In the genomic region with DNA sequence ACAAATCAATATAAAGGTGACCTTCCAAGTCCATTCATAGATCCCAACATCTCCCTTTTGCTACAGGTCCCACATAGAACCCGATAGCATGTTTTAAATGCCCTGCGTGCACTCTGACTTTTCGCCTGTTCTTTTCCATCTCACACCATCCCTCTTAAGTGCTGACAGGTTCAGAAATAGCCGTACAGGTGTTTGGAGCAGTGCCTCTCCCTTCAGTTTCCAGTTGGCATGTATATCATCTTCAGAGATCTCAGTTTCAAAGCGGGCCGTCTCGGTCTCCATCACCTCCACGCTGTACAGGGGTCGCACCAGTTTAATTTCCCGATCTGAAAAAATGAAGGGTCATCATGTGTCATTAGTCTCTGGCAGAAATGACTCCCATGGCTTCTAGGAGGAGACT, we compare ENCODE assay signal across 29 mouse cellular contexts.
A peak's percentile ranks its signal among the peaks of the same experiment; 100 is the strongest.
DNase-seq lines count a peak whose midpoint lies in the region; ATAC-seq and TF ChIP-seq lines count a peak whose summit lies in the region.
"Had no signal": no experiment of that assay in that cellular context is flagged by ENCODE, and none has a peak within 500 bp of the region (broad histone marks: within the 10 kb centered on the region; RNA-seq: fewer than 3 reads in every experiment).

No protein-coding gene starts in this region.

- H3K4me1 ChIP-seq in heart, embryonic 12.5 days (replicated peaks): peaks cover 21% of the 10 kb centered on the region
- peaks cover 11% of the 10 kb centered on the region for H3K4me1 ChIP-seq in heart, embryonic 15.5 days (replicated peaks)
- H3K4me1 ChIP-seq in hindbrain, embryonic 12.5 days: no peaks in the 10 kb centered on the region
- H3K4me1 ChIP-seq: hindbrain, embryonic 15.5 days; kidney, embryonic 15.5 days; midbrain, embryonic 13.5 days had no signal

- no peak for ATAC-seq in heart, embryonic 12.5 days (ENCODE audit: insufficient number of reproducible peaks, low FRiP score)
- no peak for ATAC-seq in heart, embryonic 15.5 days (replicated peaks; ENCODE audit: insufficient number of reproducible peaks, insufficient read depth, low FRiP score, low read depth)
- ATAC-seq in hindbrain, embryonic 12.5 days (ENCODE audit: low FRiP score): no peak
- ATAC-seq: forebrain, embryonic 14.5 days; inflammation-experienced regulatory T-cells, adult 6 months; midbrain, embryonic 13.5 days; Patski had no signal

- DNase-seq in gastrocnemius, adult 8-10 months (ENCODE audit: low spot score in 2 of 2): peak; percentile 30 to 47
- DNase-seq in gastrocnemius, postnatal 25 days: no peak
- DNase-seq in embryo, embryonic 10 days (ENCODE audit: low spot score): no peak
- DNase-seq: adrenal gland, postnatal 10 days; cerebellum, adult 8-10 months; cerebellum, postnatal 25 days; gastrocnemius, postnatal 10 days; kidney, adult 18-20 months; kidney, postnatal 25 days; liver; lung, adult 2 months; lung, postnatal 10 days; retina, postnatal 1 day; right cerebral cortex, postnatal 25 days; thymus, adult 2 months; thymus, postnatal 36 days had no signal

- H3K27me3 ChIP-seq in heart, embryonic 12.5 days (replicated peaks): no peaks in the 10 kb centered on the region
- H3K27me3 ChIP-seq in heart, embryonic 15.5 days: no peaks in the 10 kb centered on the region
- no peaks in the 10 kb centered on the region for H3K27me3 ChIP-seq in myocyte (ENCODE audit: control insufficient read depth, insufficient read depth, insufficient read length)
- no peaks in the 10 kb centered on the region for H3K27me3 ChIP-seq in hindbrain, embryonic 12.5 days
- H3K27me3 ChIP-seq: hindbrain, embryonic 15.5 days; kidney, embryonic 15.5 days; midbrain, embryonic 13.5 days had no signal

- H3K36me3 ChIP-seq in heart, embryonic 12.5 days: peaks cover 47% of the 10 kb centered on the region
- H3K36me3 ChIP-seq in heart, embryonic 15.5 days: peaks cover 45% of the 10 kb centered on the region
- H3K36me3 ChIP-seq in myocyte (ENCODE audit: control insufficient read depth, insufficient read depth): peaks cover 35% of the 10 kb centered on the region
- H3K36me3 ChIP-seq in hindbrain, embryonic 12.5 days: no peaks in the 10 kb centered on the region
- H3K36me3 ChIP-seq: hindbrain, embryonic 15.5 days; kidney, embryonic 15.5 days; midbrain, embryonic 13.5 days had no signal

- H3K27ac ChIP-seq in heart, embryonic 12.5 days (ENCODE audit: poor library complexity, severe bottlenecking): peak overlapping the region; percentile 90
- H3K27ac ChIP-seq in heart, embryonic 15.5 days: peak overlapping the region; percentile 89
- no peak overlapping the region for H3K27ac ChIP-seq in hindbrain, embryonic 12.5 days
- H3K27ac ChIP-seq: hindbrain, embryonic 15.5 days; kidney, embryonic 15.5 days; liver, embryonic 14.5 days; macrophage; midbrain, embryonic 13.5 days; stomach, postnatal 0 days had no signal

- H3K9ac ChIP-seq in heart, embryonic 12.5 days: no peak overlapping the region
- H3K9ac ChIP-seq in heart, embryonic 15.5 days: 0 out of 2 replicates have a peak overlapping the region, but pooled peaks have one; percentile 21
- no peak overlapping the region for H3K9ac ChIP-seq in hindbrain, embryonic 12.5 days
- H3K9ac ChIP-seq: hindbrain, embryonic 15.5 days; kidney, embryonic 15.5 days; liver, embryonic 14.5 days; midbrain, embryonic 13.5 days had no signal

- H3ac ChIP-seq in myocyte (ENCODE audit: control insufficient read depth, insufficient read length): no peak overlapping the region

- H3K4me2 ChIP-seq in heart, embryonic 12.5 days: peak overlapping the region; percentile 29
- H3K4me2 ChIP-seq in heart, embryonic 15.5 days: peak overlapping the region; percentile 15; the same call in 1 of the 2 replicates
- no peak overlapping the region for H3K4me2 ChIP-seq in myocyte (ENCODE audit: low read depth)
- H3K4me2 ChIP-seq in hindbrain, embryonic 12.5 days (replicated peaks): no peak overlapping the region
- H3K4me2 ChIP-seq: hindbrain, embryonic 15.5 days; kidney, embryonic 15.5 days; midbrain, embryonic 13.5 days had no signal

- no peaks in the 10 kb centered on the region for H3K79me2 ChIP-seq in myocyte (ENCODE audit: control insufficient read depth, insufficient read depth)

- H3K4me3 ChIP-seq in heart, embryonic 12.5 days: no peak overlapping the region
- peak overlapping the region; percentile 7; the same call in 1 of the 2 replicates for H3K4me3 ChIP-seq in heart, embryonic 15.5 days
- H3K4me3 ChIP-seq in myocyte: no peak overlapping the region
- H3K4me3 ChIP-seq in hindbrain, embryonic 12.5 days: no peak overlapping the region
- H3K4me3 ChIP-seq: hindbrain, embryonic 15.5 days; kidney, embryonic 15.5 days; midbrain, embryonic 13.5 days had no signal

- no peak for TF ChIP-seq POLR2A in myocyte (IDR thresholded peaks at IDR 0.05; ENCODE audit: insufficient read length, low read depth)

- WGBS in heart, embryonic 12.5 days: 39% methylated on average over 10 of the region's 10 CpGs
- WGBS in heart, embryonic 15.5 days: 44% methylated on average over 10 of the region's 10 CpGs
- 97% methylated on average over 10 of the region's 10 CpGs for WGBS in hindbrain, embryonic 12.5 days

- H3K9me3 ChIP-seq in heart, embryonic 12.5 days (replicated peaks): no peaks in the 10 kb centered on the region
- no peaks in the 10 kb centered on the region for H3K9me3 ChIP-seq in heart, embryonic 15.5 days (replicated peaks)
- H3K9me3 ChIP-seq in hindbrain, embryonic 12.5 days (replicated peaks): no peaks in the 10 kb centered on the region
- H3K9me3 ChIP-seq: hindbrain, embryonic 15.5 days; kidney, embryonic 15.5 days; midbrain, embryonic 13.5 days had no signal

TF ChIP-seq in myocyte, 11 proteins besides CTCF, POLR2A, EP300 and RAD21:
- TF ChIP-seq USF1 (IDR thresholded peaks at IDR 0.05; ENCODE audit: low read depth): no peak
- TF ChIP-seq MYOD1 (IDR thresholded peaks at IDR 0.05; ENCODE audit: control insufficient read depth in 1 of 3, insufficient read length in 2 of 3, low read depth in 2 of 3): peak in 2 of 3 experiments; percentile 23 to 34

Comparison
In these comparisons a context has a peak if more than half of its experiments do, and no peak if none do; other contexts are left out.
1. DNase-seq: peak in gastrocnemius, adult 8-10 months (2 of 2); none in gastrocnemius, postnatal 25 days (single experiment) and embryo, embryonic 10 days (single experiment).
2. H3K4me2 ChIP-seq: peak in heart, embryonic 12.5 days (single experiment) and heart, embryonic 15.5 days (single experiment); none in myocyte (single experiment) and hindbrain, embryonic 12.5 days (single experiment).